Mouse (Mus musculus): ENCODE measurements around the gene Ascc3.

DNA sequence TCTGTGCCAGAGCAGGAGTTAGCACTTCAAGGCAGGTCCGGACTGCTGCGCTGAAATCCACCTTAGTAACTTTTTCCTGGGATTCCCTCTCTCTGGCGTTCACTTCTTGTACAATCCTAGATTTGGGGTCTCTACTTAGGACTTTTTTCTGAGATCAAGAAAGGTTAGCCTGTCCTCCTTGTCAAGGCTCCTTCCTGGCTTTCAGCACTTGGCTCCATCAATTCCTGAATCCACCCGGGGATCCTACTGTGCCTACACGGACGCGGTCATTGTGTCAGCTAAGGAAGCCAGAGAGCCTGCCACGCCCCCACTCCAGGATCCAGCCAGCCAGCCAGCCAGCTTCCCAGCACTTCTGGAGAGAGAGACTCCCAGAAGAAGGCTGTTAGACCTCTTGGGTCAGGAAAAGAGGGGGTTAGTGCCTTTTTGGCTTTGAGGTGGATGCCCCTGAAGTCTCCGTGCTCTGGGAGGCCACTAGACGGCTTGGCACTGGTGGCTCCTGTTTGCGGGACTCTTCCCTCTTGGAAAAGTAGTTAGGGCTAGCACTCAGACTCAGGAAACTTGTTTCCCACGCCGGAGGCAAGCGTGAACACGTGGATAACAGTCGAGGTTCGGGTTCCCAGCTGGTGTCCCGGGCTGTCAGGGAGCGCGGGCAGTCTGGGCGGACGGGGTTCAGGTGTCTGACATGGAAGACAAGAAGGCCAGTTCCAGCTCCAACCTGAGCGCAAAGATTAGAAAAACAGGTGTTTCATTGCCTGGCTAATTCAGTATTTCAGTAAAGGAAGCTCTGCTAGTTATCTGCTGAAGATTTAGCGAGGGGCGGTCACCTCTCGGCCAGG is 299.6 kb downstream of the Ascc3 start:
- TF ChIP-seq POLR2A (IDR thresholded peaks at IDR 0.05; ENCODE audit: insufficient read depth, low read depth, low read length) (no peak), CTCF (IDR thresholded peaks at IDR 0.05; ENCODE audit: insufficient read depth, low read depth, low read length) (no peak)
